Mouse (Mus musculus) limb, embryonic 13.5 days (tissue): ENCODE data around the gene Myo1d. TPM values are rescaled to one million over a fixed set of nuclear protein-coding genes. Genes with fewer than 3 reads are reported as not detected.

Source experiments
- ATAC-seq: fragments of 200-750 bp; cut with Nextera tagmentation; 2 replicates; pipeline ENCODE4 v1.8.0; 2017; ENCODE audit warnings: low read depth, moderate number of reproducible peaks, moderate TSS enrichment; ENCODE audit not compliant: low FRiP score
- H3K27ac ChIP-seq: fragments of 300-500 bp; sonication (generic); 2 replicates; pipeline ENCODE4 v1.5.1; 2015; ENCODE audit warnings: inconsistent platforms, mild to moderate bottlenecking, moderate library complexity
- H3K27me3 ChIP-seq: fragments of 300-500 bp; sonication (generic); 2 replicates; pipeline ENCODE4 v1.6.1; 2015; ENCODE audit warnings: mild to moderate bottlenecking, inconsistent platforms
- H3K36me3 ChIP-seq: fragments of 300-500 bp; sonication (generic); 2 replicates; pipeline ENCODE4 v1.6.1; 2015; ENCODE audit warnings: inconsistent platforms, mild to moderate bottlenecking, moderate library complexity
- H3K4me1 ChIP-seq: fragments of 300-500 bp; sonication (generic); 2 replicates; pipeline ENCODE4 v1.6.1; 2015; ENCODE audit warnings: inconsistent platforms
- H3K4me2 ChIP-seq: fragments of 300-500 bp; sonication (generic); replicated peaks from 2 replicates; pipeline ENCODE4 v1.6.1; 2015; ENCODE audit warnings: inconsistent platforms, mild to moderate bottlenecking, moderate library complexity
- H3K4me3 ChIP-seq: fragments of 300-500 bp; sonication (generic); 2 replicates; pipeline ENCODE4 v1.5.1; 2015; ENCODE audit warnings: moderate library complexity, mild to moderate bottlenecking, inconsistent platforms
- H3K9ac ChIP-seq: fragments of 300-500 bp; sonication (generic); 2 replicates; pipeline ENCODE4 v1.6.1; 2015; ENCODE audit warnings: mild to moderate bottlenecking, inconsistent platforms
- H3K9me3 ChIP-seq: fragments of 300-500 bp; sonication (generic); 2 replicates; pipeline ENCODE4 v1.6.1; 2016; ENCODE audit warnings: inconsistent platforms
- WGBS: fragments of 180-500 bp; shearing (Covaris S2); methylation state at CpG from one replicate; pipeline ENCODE4 v1.1.7; 2015; 5-methylcytosine and 5-hydroxymethylcytosine counted together
- polyA plus RNA-seq: library from polyadenylated mRNA; unstranded; fragments of >200 nt; fragmentation: Nextera tagmentation; extraction: Ambion mirVana; gene quantifications from 2 replicates; pipeline ENCODE4 v1.2.1, GENCODE M21; 2015

The Myo1d gene
- polyA plus RNA-seq, 1 experiment from 2014 or later, result 6.7 TPM

DNA sequence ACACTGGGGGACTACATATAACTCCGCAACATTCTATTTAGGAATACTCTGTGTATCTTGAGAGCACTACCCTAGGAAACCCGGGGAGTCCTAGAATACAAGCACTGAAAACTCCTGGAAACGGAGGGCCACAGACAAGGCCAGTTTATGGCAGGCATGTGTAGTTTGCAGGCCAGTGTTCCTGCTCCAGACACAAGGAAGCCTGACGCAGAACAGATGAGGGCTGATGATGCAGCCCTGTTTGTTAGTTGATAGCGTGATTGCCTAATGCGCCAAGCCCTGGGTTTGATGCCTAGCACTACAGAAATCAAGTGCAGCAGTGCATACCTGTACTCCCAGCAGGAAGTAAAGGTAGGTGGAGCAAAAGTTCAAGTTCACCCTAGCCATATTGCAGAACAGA lies 1.7 kb downstream of the Myo1d start:
- Histone ChIP-seq H3K9me3 (no peaks in the 10 kb centered on the region), H3K9ac (no peak overlapping the region), H3K27me3 (peaks cover 11% of the 10 kb centered on the region; the same call in 1 of the 2 replicates), H3K36me3 (no peaks in the 10 kb centered on the region), H3K4me2 (peak overlapping the region; percentile 19; the same call in 1 of the 2 replicates), H3K4me3 (no peak overlapping the region), H3K27ac (no peak overlapping the region), H3K4me1 (peaks cover 12% of the 10 kb centered on the region; the same call in 1 of the 2 replicates)
- ATAC-seq, result no peak
- 56% methylated on average over 6 of the region's 6 CpGs for WGBS

DNA sequence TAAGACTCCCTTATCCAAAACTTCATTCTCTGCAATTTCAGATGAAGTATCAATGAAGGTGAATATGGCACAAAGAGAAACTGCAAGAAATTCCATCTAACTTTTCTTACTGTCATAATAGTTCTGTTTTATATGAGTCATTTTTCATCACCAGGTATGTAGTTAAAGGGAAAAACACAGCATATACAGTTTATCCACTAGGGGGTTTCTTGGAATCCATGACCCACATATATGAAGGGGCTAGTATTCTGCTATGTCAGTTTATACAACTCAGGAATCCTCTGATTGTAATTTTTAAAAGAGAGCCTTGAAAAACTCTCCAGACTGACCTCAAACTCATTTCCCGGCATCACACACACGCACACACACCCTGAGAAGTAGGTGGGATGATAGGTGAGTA lies 2.1 kb downstream of the Myo1d start:
- 88% methylated on average over 2 of the region's 2 CpGs for whole genome bisulfite sequencing
- no peaks in the 10 kb centered on the region for H3K36me3 ChIP-seq

DNA sequence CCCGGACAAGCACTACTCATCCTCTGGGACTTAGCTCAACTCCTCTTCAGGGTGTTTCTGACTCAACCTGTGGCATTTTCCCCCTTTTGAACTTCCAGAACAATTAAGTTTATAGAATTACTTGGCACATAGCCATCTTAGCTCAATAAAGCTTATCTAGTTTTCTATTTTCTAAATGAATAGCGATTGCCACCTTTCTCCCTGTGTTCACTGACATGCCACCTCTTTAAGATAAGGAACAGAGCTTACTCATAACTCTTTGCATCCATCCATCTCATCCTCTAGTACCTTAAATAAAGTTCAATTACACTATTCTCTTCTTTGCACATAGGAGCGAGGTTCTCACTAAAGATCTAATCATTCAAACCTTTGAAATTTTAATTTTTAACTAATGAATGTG lies 4.3 kb downstream of the Myo1d start:
- no peak overlapping the region for H3K27ac ChIP-seq
- H3K36me3 ChIP-seq, result no peaks in the 10 kb centered on the region
- no peak for ATAC-seq
- H3K4me3 ChIP-seq, result no peak overlapping the region
- H3K4me1 ChIP-seq, result peaks cover 12% of the 10 kb centered on the region; the same call in 1 of the 2 replicates
- 78% methylated on average over 3 of the region's 3 CpGs for WGBS
- no peak overlapping the region for H3K4me2 ChIP-seq
- no peak overlapping the region for H3K9ac ChIP-seq
- peaks cover 16% of the 10 kb centered on the region for H3K27me3 ChIP-seq
- H3K9me3 ChIP-seq, result no peaks in the 10 kb centered on the region

More for the DNA sequence above, 2.1 kb downstream of the Myo1d start:
- H3K4me3 ChIP-seq, result no peak overlapping the region
- H3K9ac ChIP-seq, result no peak overlapping the region
- no peak overlapping the region for H3K4me2 ChIP-seq
- no peaks in the 10 kb centered on the region for H3K9me3 ChIP-seq
- peaks cover 13% of the 10 kb centered on the region; the same call in 1 of the 2 replicates for H3K27me3 ChIP-seq
- no peak overlapping the region for H3K27ac ChIP-seq
- peaks cover 12% of the 10 kb centered on the region; the same call in 1 of the 2 replicates for H3K4me1 ChIP-seq
- ATAC-seq, result no peak

DNA sequence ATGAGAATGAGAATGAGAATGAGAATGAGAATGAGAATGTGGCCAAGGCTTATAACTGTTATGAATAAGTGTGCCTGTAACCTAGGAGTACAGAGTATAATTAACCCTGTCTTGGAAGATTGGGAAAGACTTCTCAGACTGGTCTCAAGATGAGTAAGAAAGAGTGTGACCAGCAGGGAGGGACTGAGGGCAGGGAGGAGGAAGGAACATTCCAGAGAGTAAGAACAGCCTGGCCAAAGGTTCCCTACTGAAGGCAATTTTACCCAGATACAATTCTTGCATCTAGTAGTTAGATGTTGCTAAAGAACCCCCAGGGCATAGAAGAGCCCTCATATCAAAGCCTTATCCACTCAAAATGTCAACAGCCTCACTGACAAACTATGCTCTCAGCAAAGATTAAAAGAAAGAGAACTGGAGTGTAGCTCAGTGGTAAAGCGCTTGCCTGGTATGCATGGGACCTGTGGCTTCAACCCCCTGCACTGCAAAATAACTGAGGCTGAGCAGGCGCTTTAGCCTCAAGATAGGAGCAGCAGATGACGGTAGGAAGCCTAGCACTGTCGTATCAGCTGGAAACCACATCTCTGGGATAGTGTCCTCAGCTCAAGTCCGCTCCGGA lies 7.1 kb downstream of the Myo1d start:
- Histone ChIP-seq H3K9ac (no peak overlapping the region), H3K27me3 (peaks cover 16% of the 10 kb centered on the region), H3K4me1 (0 out of 2 replicates have a peak, but pooled peaks cover 6% of the 10 kb centered on the region), H3K4me2 (no peak overlapping the region), H3K27ac (no peak overlapping the region), H3K9me3 (no peaks in the 10 kb centered on the region), H3K36me3 (no peaks in the 10 kb centered on the region), H3K4me3 (no peak overlapping the region)
- 73% methylated on average over 6 of the region's 6 CpGs for WGBS
- ATAC-seq, result no peak

DNA sequence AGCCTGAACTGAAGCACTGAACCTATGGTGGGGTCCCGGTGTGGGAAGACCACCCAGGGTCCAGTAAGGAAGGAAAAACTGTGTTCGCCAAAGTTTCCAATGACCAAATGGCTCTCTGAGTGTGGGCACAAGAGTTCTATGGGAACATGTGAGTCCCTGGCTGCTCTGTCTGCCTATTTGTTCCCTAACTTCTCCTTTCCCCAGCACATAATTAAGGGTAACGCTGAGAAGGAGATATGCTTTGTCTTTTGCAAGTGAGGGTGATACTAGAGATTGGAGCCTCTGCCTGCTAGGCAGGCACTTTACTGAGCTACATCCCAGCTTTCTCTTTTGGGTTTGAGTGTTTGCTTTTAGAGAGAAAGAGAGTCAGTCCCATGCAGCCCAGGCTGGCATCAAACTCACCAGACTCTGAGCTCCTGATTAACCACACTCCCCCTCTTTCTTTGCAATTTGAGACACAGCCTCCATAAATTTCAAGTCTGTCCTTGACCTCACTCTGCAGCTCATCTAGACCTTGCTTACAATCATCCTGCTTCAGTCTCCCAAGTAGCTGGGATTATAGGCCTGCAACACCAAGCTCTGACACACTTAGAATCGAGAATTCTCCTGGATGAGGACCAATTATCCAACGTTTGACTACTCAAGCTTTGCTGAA lies 8.1 kb downstream of the Myo1d start:
- Histone ChIP-seq H3K9ac (no peak overlapping the region), H3K27ac (no peak overlapping the region), H3K9me3 (no peaks in the 10 kb centered on the region), H3K36me3 (no peaks in the 10 kb centered on the region), H3K4me1 (0 out of 2 replicates have a peak, but pooled peaks cover 6% of the 10 kb centered on the region), H3K4me2 (no peak overlapping the region), H3K4me3 (no peak overlapping the region), H3K27me3 (peaks cover 16% of the 10 kb centered on the region)
- WGBS, result 80% methylated on average over 5 of the region's 5 CpGs
- no peak for ATAC-seq

DNA sequence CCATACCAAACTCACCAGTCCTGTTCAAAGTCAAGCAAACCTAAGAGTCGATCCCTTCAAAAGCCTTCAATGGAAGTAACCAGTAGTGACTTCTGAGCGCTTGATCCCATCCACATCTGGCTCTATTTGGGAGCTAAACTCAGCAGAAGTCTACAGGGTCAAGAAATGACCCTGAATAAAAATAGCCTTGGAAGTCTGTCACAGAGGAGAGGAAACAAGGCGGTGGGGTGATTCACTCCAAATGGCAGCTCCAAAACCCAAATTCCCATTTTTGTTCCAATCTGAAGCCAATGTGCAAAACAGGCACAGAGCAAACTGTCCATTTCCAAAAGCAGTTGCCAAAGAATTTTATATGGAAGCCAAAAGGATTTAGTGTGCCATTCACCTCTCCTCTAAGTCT lies 8.6 kb downstream of the Myo1d start:
- no peak for ATAC-seq
- no peaks in the 10 kb centered on the region for H3K36me3 ChIP-seq
- no peak overlapping the region for H3K27ac ChIP-seq
- no peak overlapping the region for H3K4me2 ChIP-seq
- no peak overlapping the region for H3K4me3 ChIP-seq
- H3K4me1 ChIP-seq, result 0 out of 2 replicates have a peak, but pooled peaks cover 6% of the 10 kb centered on the region
- no peaks in the 10 kb centered on the region for H3K9me3 ChIP-seq
- WGBS, result 83% methylated on average over 3 of the region's 3 CpGs
- peaks cover 16% of the 10 kb centered on the region for H3K27me3 ChIP-seq
- no peak overlapping the region for H3K9ac ChIP-seq

DNA sequence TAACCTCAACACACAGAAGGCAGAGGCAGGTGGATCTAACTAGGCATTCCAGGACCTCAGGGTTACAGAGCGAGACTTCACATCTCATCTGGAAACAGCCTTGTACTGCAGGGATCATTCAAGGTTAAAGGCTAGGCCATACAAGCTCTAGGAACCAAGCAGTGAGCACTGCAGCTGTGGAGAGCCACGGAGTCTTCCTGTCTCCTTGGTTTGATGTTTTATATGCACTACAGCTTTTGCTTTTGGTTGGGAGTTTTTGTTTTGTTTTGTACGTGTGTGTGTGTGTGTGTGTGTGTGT lies 12.6 kb downstream of the Myo1d start:
- H3K27me3 ChIP-seq, result peaks cover 4% of the 10 kb centered on the region; the same call in 1 of the 2 replicates
- ATAC-seq, result no peak
- no peak overlapping the region for H3K4me2 ChIP-seq
- H3K4me1 ChIP-seq, result no peaks in the 10 kb centered on the region
- H3K9ac ChIP-seq, result no peak overlapping the region
- H3K9me3 ChIP-seq, result no peaks in the 10 kb centered on the region
- 74% methylated on average over 3 of the region's 3 CpGs for WGBS
- H3K4me3 ChIP-seq, result no peak overlapping the region
- no peak overlapping the region for H3K27ac ChIP-seq
- H3K36me3 ChIP-seq, result no peaks in the 10 kb centered on the region

DNA sequence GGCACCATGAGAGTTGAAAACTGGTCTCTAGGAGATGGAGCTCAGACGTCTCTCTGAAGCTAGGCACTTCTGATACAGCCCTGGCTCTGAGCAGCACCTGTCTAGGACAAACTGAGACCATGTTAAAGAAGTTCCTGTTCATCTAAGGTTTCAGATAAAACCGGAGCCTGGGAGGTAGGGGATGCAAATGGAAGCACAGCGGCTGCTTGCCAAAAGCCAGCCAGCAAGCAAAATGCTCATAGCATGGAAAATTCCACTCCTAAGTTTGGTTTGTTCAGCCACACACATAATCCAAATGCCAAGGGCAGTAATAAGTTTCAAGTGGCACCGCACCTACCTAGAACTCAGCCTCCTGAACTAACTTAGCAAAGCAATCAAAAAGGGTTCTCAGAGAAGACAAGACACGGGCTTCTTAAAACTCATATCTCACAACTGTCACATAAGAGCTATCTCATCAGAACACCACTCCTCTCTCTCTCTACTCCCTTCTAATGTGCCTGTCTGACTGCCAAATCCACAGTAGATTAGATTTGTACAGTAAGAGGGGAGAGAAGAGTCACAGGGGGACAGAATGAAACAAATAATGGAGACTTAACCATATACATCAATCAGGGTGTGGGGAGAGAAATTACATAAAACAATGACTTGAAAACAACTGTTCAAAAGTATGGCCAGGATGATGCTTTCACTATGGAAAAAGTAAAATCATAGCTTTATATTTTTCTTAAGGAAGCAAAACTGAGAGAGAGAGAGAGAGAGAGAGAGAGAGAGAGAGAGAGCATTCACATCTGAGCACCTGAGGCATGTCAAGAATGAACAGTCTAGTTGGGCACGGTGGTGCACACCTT lies 13.1 kb downstream of the Myo1d start:
- WGBS, result 75% methylated on average over 6 of the region's 6 CpGs
- Histone ChIP-seq H3K36me3 (no peaks in the 10 kb centered on the region), H3K9me3 (no peaks in the 10 kb centered on the region)

DNA sequence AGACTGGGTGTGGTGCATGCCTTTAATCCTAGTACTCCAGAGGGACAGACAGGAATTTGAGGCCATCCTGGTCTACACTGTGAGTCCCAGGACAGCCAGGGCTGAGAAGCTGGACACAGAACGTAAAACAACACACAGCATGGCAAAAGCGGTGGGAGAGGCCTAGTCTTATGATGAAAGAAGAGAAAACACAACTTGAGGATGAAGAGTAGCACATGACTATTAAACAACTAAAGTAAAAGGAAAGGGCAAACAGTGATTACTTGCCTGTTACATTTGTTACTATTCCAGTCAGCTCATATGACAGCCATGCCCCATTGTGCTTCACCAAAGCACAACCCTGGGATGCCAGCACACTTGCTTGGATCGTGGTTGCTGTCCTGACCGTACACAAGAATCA lies 13.8 kb downstream of the Myo1d start:
- H3K4me3 ChIP-seq, result no peak overlapping the region
- WGBS, result 85% methylated on average over 4 of the region's 4 CpGs
- no peak for ATAC-seq

More for the DNA sequence above, 13.1 kb downstream of the Myo1d start:
- no peak for ATAC-seq
- Histone ChIP-seq H3K9ac (no peak overlapping the region), H3K27me3 (peaks cover 4% of the 10 kb centered on the region; the same call in 1 of the 2 replicates), H3K4me1 (no peaks in the 10 kb centered on the region), H3K27ac (no peak overlapping the region), H3K4me2 (no peak overlapping the region), H3K4me3 (no peak overlapping the region)

DNA sequence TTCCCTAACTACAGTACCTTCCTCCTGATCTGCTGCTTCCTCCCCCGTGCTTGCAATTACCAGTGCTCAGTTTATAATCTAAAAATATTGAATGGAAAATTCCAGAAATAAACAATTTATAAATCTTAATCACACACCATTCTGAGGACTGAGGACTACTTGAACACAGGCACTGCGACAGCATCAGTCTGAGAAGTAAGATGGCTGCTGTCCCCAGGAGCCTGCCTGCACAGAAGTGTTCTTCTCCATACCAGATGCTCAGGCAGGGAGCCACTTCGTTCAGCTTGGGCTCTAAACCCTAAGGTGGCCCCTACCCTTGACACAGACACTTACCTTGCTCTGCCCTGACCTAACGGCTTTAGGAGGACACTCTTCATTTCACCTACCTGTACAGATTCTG lies 17.8 kb downstream of the Myo1d start:
- no peak for ATAC-seq
- H3K36me3 ChIP-seq, result no peaks in the 10 kb centered on the region
- no peak overlapping the region for H3K4me2 ChIP-seq
- H3K4me3 ChIP-seq, result no peak overlapping the region
- WGBS, result 74% methylated on average over 4 of the region's 4 CpGs
- no peaks in the 10 kb centered on the region for H3K4me1 ChIP-seq
- no peaks in the 10 kb centered on the region; the same call in 1 of the 2 replicates for H3K27me3 ChIP-seq
- H3K27ac ChIP-seq, result no peak overlapping the region
- H3K9ac ChIP-seq, result no peak overlapping the region
- no peaks in the 10 kb centered on the region for H3K9me3 ChIP-seq

More for the DNA sequence above, 13.8 kb downstream of the Myo1d start:
- H3K9me3 ChIP-seq, result no peaks in the 10 kb centered on the region
- H3K36me3 ChIP-seq, result no peaks in the 10 kb centered on the region
- H3K4me2 ChIP-seq, result no peak overlapping the region
- peaks cover 4% of the 10 kb centered on the region; the same call in 1 of the 2 replicates for H3K27me3 ChIP-seq
- no peak overlapping the region for H3K9ac ChIP-seq
- no peaks in the 10 kb centered on the region for H3K4me1 ChIP-seq
- H3K27ac ChIP-seq, result no peak overlapping the region

DNA sequence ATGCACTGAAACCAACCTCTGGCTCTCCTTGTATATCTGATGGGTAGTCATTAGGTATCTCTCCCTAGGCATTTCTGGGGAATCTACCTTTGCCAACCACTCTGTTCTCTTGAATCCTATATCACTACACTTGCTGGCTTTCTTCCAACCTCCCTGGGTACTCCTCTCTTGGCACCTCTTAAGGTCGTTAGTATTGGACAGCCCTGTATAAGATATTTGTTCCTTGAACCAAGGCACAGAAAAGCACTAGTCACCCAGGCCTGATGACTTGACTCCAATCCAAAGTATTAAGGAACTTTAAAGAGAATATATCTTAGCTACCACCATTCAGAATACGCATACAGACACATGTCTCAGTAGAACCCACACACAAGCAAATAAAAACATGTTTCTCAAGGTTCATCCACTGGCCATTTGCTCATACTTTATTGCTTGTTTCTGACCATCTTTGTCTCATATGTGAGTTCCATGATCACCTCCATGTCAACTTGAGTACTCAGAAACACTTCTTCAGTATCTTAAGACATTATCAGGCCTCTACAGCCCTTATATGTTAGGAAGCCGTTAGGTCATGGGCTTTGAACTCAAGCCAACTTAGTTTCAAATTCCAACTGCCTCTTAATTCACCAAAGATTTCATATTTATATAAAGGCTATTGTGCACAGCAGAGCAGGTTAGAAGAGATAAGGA lies 18.4 kb downstream of the Myo1d start:
- Histone ChIP-seq H3K4me2 (no peak overlapping the region), H3K4me1 (no peaks in the 10 kb centered on the region), H3K27me3 (no peaks in the 10 kb centered on the region; the same call in 1 of the 2 replicates), H3K9me3 (no peaks in the 10 kb centered on the region), H3K27ac (no peak overlapping the region), H3K9ac (no peak overlapping the region), H3K4me3 (no peak overlapping the region), H3K36me3 (no peaks in the 10 kb centered on the region)
- 82% methylated on average over 3 of the region's 3 CpGs for WGBS
- no peak for ATAC-seq
